Mouse (Mus musculus) cortical plate, adult 2 months (tissue): ENCODE results near the gene Plxdc2. TPM values are rescaled to one million over a fixed set of nuclear protein-coding genes. Genes with fewer than 3 reads are reported as not detected.

Source experiments
- H3K27ac ChIP-seq: fragments of 200-500 bp; 2 replicates; pipeline ENCODE4 v1.5.1; 2012; ENCODE audit warnings: low read length, control low read depth, inconsistent platforms; ENCODE audit not compliant: insufficient read depth
- H3K4me1 ChIP-seq: fragments of 200-500 bp; 2 replicates; pipeline ENCODE4 v1.6.1; 2011; ENCODE audit warnings: low read length; ENCODE audit not compliant: control insufficient read depth, insufficient read depth
- H3K4me3 ChIP-seq: fragments of 200-500 bp; 2 replicates; pipeline ENCODE4 v1.5.1; 2011; ENCODE audit warnings: mild to moderate bottlenecking, low read length, control low read depth; ENCODE audit not compliant: insufficient read depth
- CTCF ChIP-seq: fragments of 200-500 bp; IDR thresholded peaks from 2 replicates; pipeline ENCODE4 v1.5.1; 2011; ENCODE audit warnings: mild to moderate bottlenecking, control low read depth, low read length; ENCODE audit not compliant: insufficient read depth; ENCODE audit errors: extremely low read depth
- POLR2A ChIP-seq: fragments of 200-500 bp; IDR thresholded peaks from 2 replicates; pipeline ENCODE4 v1.6.1; 2011; ENCODE audit warnings: mild to moderate bottlenecking, low read length, control low read depth; ENCODE audit not compliant: insufficient read depth; ENCODE audit errors: extremely low read depth
- polyA plus RNA-seq: library from polyadenylated mRNA; depleted of rRNA; stranded (reverse); fragments of >200 nt; gene quantifications from 2 replicates; pipeline ENCODE4 v1.2.3, GENCODE M21; 2012

The Plxdc2 gene
- polyA plus RNA-seq, 1 experiment: 19.1 TPM

DNA sequence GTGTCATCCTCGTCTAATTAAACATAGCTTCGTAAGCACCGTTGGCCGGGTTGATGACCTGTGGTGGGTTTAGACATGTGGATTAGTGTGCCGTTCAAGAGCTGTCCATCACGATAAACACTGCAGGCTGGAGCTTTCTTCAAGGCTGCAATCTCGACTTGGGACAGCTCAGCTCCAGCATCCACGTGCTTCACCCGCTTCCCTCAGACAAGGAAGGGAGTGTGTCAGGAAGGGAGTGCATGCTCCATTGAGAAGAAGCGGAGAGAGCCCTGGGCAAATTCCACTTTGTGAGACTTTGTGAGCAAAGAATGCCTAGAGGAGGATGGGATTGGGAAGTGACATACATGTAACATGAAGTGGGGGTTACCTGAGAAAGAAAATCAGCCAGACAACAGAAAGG is 42.8 kb downstream of the Plxdc2 start:
- no peak overlapping the region for H3K27ac ChIP-seq
- no peak overlapping the region for H3K4me3 ChIP-seq
- no peak for TF ChIP-seq CTCF
- no peak for TF ChIP-seq POLR2A
- H3K4me1 ChIP-seq: no peaks in the 10 kb centered on the region

DNA sequence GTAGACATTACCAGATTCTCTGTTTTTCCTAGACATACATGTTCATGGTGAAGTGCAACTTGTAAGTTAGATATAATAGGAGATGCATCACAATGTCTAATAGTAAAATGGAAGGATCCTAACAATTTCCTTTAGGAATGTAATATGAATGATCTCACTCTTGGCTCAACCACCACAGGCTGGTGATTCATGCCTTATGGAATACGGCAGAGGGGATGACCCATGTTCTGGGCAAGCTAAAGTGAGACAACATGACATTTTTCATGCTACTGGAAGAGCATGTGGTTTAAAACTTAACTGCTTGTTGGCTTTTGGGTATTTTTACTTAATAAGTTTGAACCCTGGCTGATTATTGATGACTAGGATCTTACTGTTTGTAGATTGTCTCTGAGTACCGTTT is 50.4 kb downstream of the Plxdc2 start:
- Histone ChIP-seq H3K4me1 (no peaks in the 10 kb centered on the region), H3K4me3 (no peak overlapping the region), H3K27ac (no peak overlapping the region)
- TF ChIP-seq POLR2A (no peak), CTCF (no peak)

- TF ChIP-seq CTCF (no peak), POLR2A (no peak)
- Histone ChIP-seq H3K4me1 (no peaks in the 10 kb centered on the region), H3K27ac (no peak overlapping the region), H3K4me3 (no peak overlapping the region)
These were observed 58.4 kb downstream of the Plxdc2 start for GRCm38 (mm10) chr2:16414340-16414976.

DNA sequence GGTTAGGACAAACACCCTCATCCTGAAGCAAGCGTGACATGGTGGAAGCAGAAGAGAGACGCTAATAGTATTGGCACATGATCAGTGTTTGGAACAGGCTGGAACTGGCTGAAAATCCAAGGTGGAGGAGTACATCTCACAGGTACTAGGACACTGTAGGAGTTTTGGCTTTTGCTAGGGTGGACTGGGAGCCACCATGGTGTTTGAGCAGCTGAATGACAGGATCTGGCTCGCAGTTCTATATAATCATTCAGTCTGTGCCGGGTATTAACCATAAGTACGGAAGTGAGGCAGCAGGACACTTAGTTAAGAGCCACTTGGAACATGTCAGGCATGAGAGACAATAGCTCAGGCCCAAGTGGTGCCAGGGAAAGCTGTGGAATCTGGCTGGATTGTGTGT is 82.9 kb downstream of the Plxdc2 start:
- Histone ChIP-seq H3K27ac (no peak overlapping the region), H3K4me1 (no peaks in the 10 kb centered on the region), H3K4me3 (no peak overlapping the region)
- TF ChIP-seq CTCF: no peak
- TF ChIP-seq POLR2A: no peak

- Histone ChIP-seq H3K27ac (no peak overlapping the region), H3K4me1 (no peaks in the 10 kb centered on the region), H3K4me3 (no peak overlapping the region)
- TF ChIP-seq CTCF (no peak), POLR2A (no peak)
These were observed 86.5 kb downstream of the Plxdc2 start for GRCm38 (mm10) chr2:16442643-16443042.

GRCm38 (mm10) chr2:16447936-16448335 is 91.8 kb downstream of the Plxdc2 start:
- no peak for TF ChIP-seq POLR2A
- TF ChIP-seq CTCF: no peak
- H3K4me1 ChIP-seq: no peaks in the 10 kb centered on the region
- H3K4me3 ChIP-seq: no peak overlapping the region
- no peak overlapping the region for H3K27ac ChIP-seq

DNA sequence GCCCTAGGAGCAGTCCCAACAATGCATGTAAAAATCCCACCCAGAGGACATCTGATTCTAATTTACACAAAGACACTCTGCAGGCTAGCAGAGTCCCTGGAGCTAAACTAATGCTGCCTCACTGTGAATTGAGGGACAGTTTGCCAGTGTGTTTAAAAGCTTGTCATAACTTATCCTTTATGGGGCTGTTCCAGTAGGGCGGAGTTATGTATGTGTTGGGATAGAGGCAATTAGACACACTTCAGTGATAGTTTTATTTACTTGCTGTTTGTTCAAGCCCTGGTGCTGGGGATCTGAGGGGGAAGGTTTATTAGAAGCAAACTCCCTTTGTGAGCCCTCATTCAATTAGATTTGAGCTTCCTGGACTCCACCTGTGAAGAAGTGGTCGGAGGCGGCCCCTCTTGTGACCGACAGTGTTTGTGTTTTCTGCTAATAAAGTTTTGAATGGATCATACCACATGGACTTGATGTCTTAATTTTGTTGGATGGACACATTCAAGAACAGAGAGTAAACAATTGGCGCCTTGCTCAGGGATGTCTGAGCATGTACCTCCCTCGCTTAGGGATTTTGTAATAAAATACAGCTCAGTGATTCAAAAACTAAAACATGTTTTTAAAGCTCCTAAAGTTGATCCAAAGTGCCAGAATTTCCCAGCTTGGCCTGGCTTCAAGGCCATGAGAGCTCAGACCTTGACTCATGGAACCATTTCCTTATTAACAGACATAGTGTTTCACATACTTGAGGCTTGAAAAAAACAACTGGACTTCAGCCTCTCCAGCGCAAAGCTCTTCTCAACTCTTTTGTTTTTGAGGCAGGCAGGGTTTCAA is 94.9 kb downstream of the Plxdc2 start:
- Histone ChIP-seq H3K27ac (no peak overlapping the region), H3K4me3 (no peak overlapping the region), H3K4me1 (no peaks in the 10 kb centered on the region)
- no peak for TF ChIP-seq CTCF
- no peak for TF ChIP-seq POLR2A

GRCm38 (mm10) chr2:16451666-16452009 is 95.5 kb downstream of the Plxdc2 start:
- Histone ChIP-seq H3K4me3 (no peak overlapping the region), H3K27ac (no peak overlapping the region), H3K4me1 (no peaks in the 10 kb centered on the region)
- TF ChIP-seq CTCF: no peak
- no peak for TF ChIP-seq POLR2A

DNA sequence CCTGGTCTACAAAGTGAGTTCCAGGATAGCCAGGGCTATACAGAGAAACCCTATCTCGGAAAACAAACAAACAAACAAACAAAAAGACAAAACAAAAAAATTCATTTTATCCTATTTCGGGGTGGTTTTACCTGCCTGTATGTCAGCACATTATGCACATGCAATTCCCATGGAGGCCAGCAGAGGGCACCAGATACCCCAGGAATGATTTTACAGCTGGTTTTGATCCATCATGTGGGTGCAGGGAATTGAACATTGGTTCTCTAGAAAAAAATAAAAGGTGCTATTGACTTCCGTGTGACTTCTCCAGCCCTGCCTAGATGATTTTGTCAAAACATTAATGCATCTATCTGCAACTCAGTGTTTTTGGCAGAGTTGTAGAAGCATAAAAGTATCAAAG is 96.0 kb downstream of the Plxdc2 start:
- no peak for TF ChIP-seq POLR2A
- TF ChIP-seq CTCF: peak; percentile 30
- H3K4me3 ChIP-seq: no peak overlapping the region
- H3K4me1 ChIP-seq: no peaks in the 10 kb centered on the region; the same call in 1 of the 2 replicates
- H3K27ac ChIP-seq: no peak overlapping the region

DNA sequence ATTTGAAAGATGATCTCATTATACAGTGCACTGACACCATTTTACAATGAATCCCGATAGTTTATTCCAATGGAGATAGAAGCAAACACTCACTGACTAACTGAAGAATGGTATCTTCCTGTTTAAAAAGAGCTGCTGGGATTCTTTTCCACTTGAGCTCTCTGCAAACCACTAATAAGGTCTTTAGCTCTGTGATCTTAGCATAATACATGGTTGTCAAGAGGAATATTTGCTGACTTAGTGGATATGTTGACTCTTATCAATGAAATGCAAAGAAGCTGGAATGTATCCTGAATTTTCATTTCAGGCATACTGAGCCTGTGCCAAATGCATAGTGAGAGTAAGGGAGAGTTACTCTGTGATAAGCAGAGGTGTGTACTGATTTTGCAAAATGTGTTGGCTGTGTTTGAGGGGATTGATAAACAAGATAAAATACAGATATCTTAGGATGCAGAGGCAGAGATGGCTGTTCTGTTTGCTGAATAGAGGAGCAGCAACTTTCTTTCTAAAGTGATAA is 100.2 kb downstream of the Plxdc2 start:
- no peak for TF ChIP-seq CTCF
- TF ChIP-seq POLR2A: no peak
- Histone ChIP-seq H3K4me1 (no peaks in the 10 kb centered on the region; the same call in 1 of the 2 replicates), H3K27ac (no peak overlapping the region), H3K4me3 (no peak overlapping the region)
